Mouse (Mus musculus): ENCODE data around the gene Cfap126.
"Not testable (repeated sequence)": the region's sequence is repeated elsewhere in the genome, so short reads cannot be mapped to it uniquely, and the experiment has no call there.

The Cfap126 gene

GRCm38 (mm10) chr1:171122932-171123331 lies 9.2 kb downstream of the Cfap126 start:
- DNase-seq (ENCODE audit: low read depth in 1 of 2, low spot score in 2 of 2): peak in 1 of 2 experiments; percentile 46

- no peak for DNase-seq (ENCODE audit: low read depth in 1 of 2, low spot score in 2 of 2)
Measured at GRCm38 (mm10) chr1:171124398-171124797, 10.7 kb downstream of the Cfap126 start.

GRCm38 (mm10) chr1:171129251-171129650 lies 15.5 kb downstream of the Cfap126 start:
- DNase-seq (ENCODE audit: low read depth in 1 of 2, low spot score in 2 of 2): no peak

- no peak for DNase-seq (ENCODE audit: low read depth in 1 of 2, low spot score in 2 of 2)
Measured at GRCm38 (mm10) chr1:171130971-171131370, 17.3 kb downstream of the Cfap126 start.

GRCm38 (mm10) chr1:171135600-171135999 lies 21.9 kb downstream of the Cfap126 start:
- no peak for DNase-seq (ENCODE audit: low read depth in 1 of 2, low spot score in 2 of 2)

- DNase-seq (ENCODE audit: low read depth in 1 of 2, low spot score in 2 of 2): not testable (repeated sequence)
Measured at GRCm38 (mm10) chr1:171137486-171138155, 23.9 kb downstream of the Cfap126 start.

- DNase-seq (ENCODE audit: low read depth in 1 of 2, low spot score in 2 of 2): not testable (repeated sequence)
Measured at GRCm38 (mm10) chr1:171142981-171143380, 29.3 kb downstream of the Cfap126 start.

GRCm38 (mm10) chr1:171149974-171150760 lies 36.4 kb downstream of the Cfap126 start, which contains the start of the genes Sdhc and Mpz:
Gene Sdhc (minus strand): TSS chr1:171150603.
Gene Mpz (plus strand): TSS chr1:171150711.
- DNase-seq (ENCODE audit: low read depth in 1 of 2, low spot score in 2 of 2): peak; percentile 85 to 98

- DNase-seq (ENCODE audit: low read depth in 1 of 2, low spot score in 2 of 2): no peak
Measured at GRCm38 (mm10) chr1:171150838-171151391, 37.2 kb downstream of the Cfap126 start.

GRCm38 (mm10) chr1:171151966-171152365 lies 38.2 kb downstream of the Cfap126 start:
- DNase-seq (ENCODE audit: low read depth in 1 of 2, low spot score in 2 of 2): no peak

GRCm38 (mm10) chr1:171156644-171157043 lies 42.9 kb downstream of the Cfap126 start:
- no peak for DNase-seq (ENCODE audit: low read depth in 1 of 2, low spot score in 2 of 2)

- DNase-seq (ENCODE audit: low read depth in 1 of 2, low spot score in 2 of 2): no peak
Measured at GRCm38 (mm10) chr1:171157965-171158364, 44.2 kb downstream of the Cfap126 start.

GRCm38 (mm10) chr1:171159485-171159975 lies 45.8 kb downstream of the Cfap126 start:
- no peak for DNase-seq (ENCODE audit: low read depth in 1 of 2, low spot score in 2 of 2)

- no peak for DNase-seq (ENCODE audit: low read depth in 1 of 2, low spot score in 2 of 2)
Measured at GRCm38 (mm10) chr1:171162526-171162925, 48.8 kb downstream of the Cfap126 start.

GRCm38 (mm10) chr1:171164258-171164657 lies 50.5 kb downstream of the Cfap126 start:
- DNase-seq (ENCODE audit: low read depth in 1 of 2, low spot score in 2 of 2): no peak

- no peak for DNase-seq (ENCODE audit: low read depth in 1 of 2, low spot score in 2 of 2)
Measured at GRCm38 (mm10) chr1:171165629-171166345, 52.1 kb downstream of the Cfap126 start.

GRCm38 (mm10) chr1:171168906-171169305 lies 55.2 kb downstream of the Cfap126 start:
- no peak for DNase-seq (ENCODE audit: low read depth in 1 of 2, low spot score in 2 of 2)

- no peak for DNase-seq (ENCODE audit: low read depth in 1 of 2, low spot score in 2 of 2)
Measured at GRCm38 (mm10) chr1:171169913-171170312, 56.2 kb downstream of the Cfap126 start.

- DNase-seq (ENCODE audit: low read depth in 1 of 2, low spot score in 2 of 2): no peak
Measured at GRCm38 (mm10) chr1:171171138-171171537, 57.4 kb downstream of the Cfap126 start.

GRCm38 (mm10) chr1:171172779-171173178 lies 59.1 kb downstream of the Cfap126 start:
- no peak for DNase-seq (ENCODE audit: low read depth in 1 of 2, low spot score in 2 of 2)

Measured in monocyte, adult 2 months (primary cell).